Mouse (Mus musculus) liver, postnatal 0 days (tissue): ENCODE results near the gene Olfr157. TPM values are rescaled to one million over a fixed set of nuclear protein-coding genes. Genes with fewer than 3 reads are reported as not detected.
"Not testable (repeated sequence)": the region's sequence is repeated elsewhere in the genome, so short reads cannot be mapped to it uniquely, and the experiment has no call there.

Experiments used
- ATAC-seq: fragments of 200-750 bp; cut with Nextera tagmentation; 2 replicates; pipeline ENCODE4 v1.8.0; 2017; ENCODE audit warnings: mild to moderate bottlenecking, moderate library complexity
- DNase-seq: peaks from one replicate; pipeline ENCODE4 v3.0.0-alpha.2; 2016
- H3K27ac ChIP-seq: fragments of 300-500 bp; sonication (generic); 2 replicates; pipeline ENCODE4 v1.5.1; 2014; ENCODE audit warnings: antibody characterized with exemption, moderate library complexity, mild to moderate bottlenecking, low read depth
- H3K27me3 ChIP-seq: fragments of 300-500 bp; sonication (generic); 2 replicates; pipeline ENCODE4 v1.6.1; 2014; ENCODE audit warnings: low read length, control low read depth, mixed read lengths; ENCODE audit not compliant: insufficient read depth
- H3K36me3 ChIP-seq: fragments of 300-500 bp; sonication (generic); replicated peaks from 2 replicates; pipeline ENCODE4 v1.6.1; 2014; ENCODE audit warnings: mild to moderate bottlenecking, control low read depth, low read length, moderate library complexity, mixed read lengths; ENCODE audit not compliant: insufficient read depth
- H3K4me1 ChIP-seq: fragments of 300-500 bp; sonication (generic); 2 replicates; pipeline ENCODE4 v1.6.1; 2014; ENCODE audit warnings: antibody characterized with exemption, mild to moderate bottlenecking, control low read depth; ENCODE audit not compliant: insufficient read depth
- H3K4me2 ChIP-seq: fragments of 300-500 bp; sonication (generic); 2 replicates; pipeline ENCODE4 v1.6.1; 2014; ENCODE audit warnings: low read depth, mild to moderate bottlenecking, low read length, moderate library complexity, mixed read lengths
- H3K4me3 ChIP-seq: fragments of 300-500 bp; sonication (generic); 2 replicates; pipeline ENCODE4 v1.5.1; 2014; ENCODE audit warnings: low read depth, low read length
- H3K9ac ChIP-seq: fragments of 300-500 bp; sonication (generic); replicated peaks from 2 replicates; pipeline ENCODE4 v1.6.1; 2014; ENCODE audit warnings: mild to moderate bottlenecking, moderate library complexity
- H3K9me3 ChIP-seq: fragments of 300-500 bp; sonication (generic); 2 replicates; pipeline ENCODE4 v1.6.1; 2016; ENCODE audit warnings: mild to moderate bottlenecking, control low read depth, low read length, mixed read lengths
- CTCF ChIP-seq: sonication (generic); IDR thresholded peaks from 2 replicates; pipeline ENCODE4 v1.5.1; 2016; ENCODE audit warnings: antibody characterized with exemption, low read depth
- EP300 ChIP-seq: IDR thresholded peaks from 2 replicates; pipeline ENCODE4 v1.6.1; 2016; ENCODE audit warnings: antibody characterized with exemption, low read depth, mild to moderate bottlenecking
- WGBS: fragments of 180-500 bp; shearing (Covaris S2); extraction: QIAGEN DNeasy Blood & Tissue Kit; methylation state at CpG from one replicate; pipeline ENCODE4 v1.1.7; 2014; ENCODE audit not compliant: insufficient replicate concordance; 5-methylcytosine and 5-hydroxymethylcytosine counted together
- polyA plus RNA-seq: library from polyadenylated mRNA; unstranded; fragments of >200 nt; fragmentation: Nextera tagmentation; extraction: Ambion mirVana; gene quantifications from 2 replicates; pipeline ENCODE4 v1.2.1, GENCODE M21; 2015

Gene Olfr157
- polyA plus RNA-seq, 1 experiment from 2014 or later, result not detected

DNA sequence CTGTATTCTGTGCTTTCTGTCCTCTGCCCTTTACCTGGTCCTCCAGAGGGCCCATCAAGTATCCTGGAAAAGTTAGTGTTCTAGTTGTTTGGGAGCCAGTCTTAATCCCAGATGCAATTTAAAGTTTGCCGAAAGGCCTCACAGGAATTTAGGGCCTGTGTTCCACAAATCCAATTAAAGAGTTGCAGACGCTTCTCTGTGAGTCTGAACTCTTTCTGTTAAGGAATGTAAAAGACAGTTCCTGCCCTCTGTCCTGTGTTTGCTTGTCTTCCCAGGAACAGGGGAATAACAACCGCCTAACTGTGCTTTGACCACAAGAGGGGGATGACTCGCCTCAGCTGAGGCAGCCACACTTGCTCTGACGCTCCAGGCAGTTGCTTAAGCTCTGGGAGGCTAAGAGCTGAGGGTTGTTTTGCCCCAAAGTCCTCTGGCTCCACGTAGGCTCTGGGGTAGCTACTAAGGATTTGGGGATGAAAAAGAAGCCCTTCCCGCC is 16.1 kb downstream of the Olfr157 start, which contains the start of gene Olfr156:
Gene Olfr156, minus strand, starts transcription at position 51 of the 493 bp plus-strand sequence.
- Histone ChIP-seq H3K27me3 (no peaks in the 10 kb centered on the region; the same call in 1 of the 2 replicates), H3K4me2 (no peak within 1 kb of the TSS), H3K36me3 (no peaks in the 10 kb centered on the region), H3K9ac (no peak within 1 kb of the TSS), H3K9me3 (no peaks in the 10 kb centered on the region), H3K4me1 (no peaks in the 10 kb centered on the region), H3K4me3 (no peak within 1 kb of the TSS), H3K27ac (no peak within 1 kb of the TSS)
- TF ChIP-seq CTCF (peak; percentile 57), EP300 (no peak)
- DNase-seq, result peak; percentile 18
- no peak for ATAC-seq
- 25% methylated on average over 7 of the region's 7 CpGs for WGBS

DNA sequence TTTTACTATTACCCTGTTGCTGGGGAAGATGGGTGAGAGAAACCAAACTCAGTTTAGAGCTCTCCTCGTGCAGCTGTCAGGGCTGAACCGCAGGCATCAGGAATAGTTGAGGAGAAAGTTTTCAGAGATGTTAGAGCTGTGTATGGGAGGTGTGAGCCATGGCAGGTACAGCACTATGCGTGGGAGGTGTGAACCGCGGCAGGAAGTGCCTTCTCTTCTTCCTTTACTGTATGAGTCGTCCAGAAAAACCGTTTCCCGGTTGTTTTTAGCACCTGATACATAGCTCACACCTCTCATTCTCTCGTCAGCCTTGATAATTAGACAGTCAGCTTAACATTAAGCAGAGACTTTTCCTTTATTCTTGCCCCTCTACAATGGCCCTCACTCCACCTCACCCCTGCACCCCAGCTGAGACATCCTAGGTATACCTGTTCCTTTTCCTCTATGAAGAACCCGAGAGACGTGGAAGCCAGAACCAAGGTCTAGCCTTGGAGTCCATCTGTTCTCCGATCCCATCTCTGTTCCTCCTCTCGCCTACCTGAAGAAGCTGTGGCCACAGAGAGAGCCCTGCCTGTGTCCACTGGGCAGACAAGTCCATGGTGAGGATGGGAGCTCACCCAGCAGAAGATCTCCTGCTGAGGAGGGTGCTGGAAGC is 17.0 kb downstream of the Olfr157 start:
- ATAC-seq (no peak), DNase-seq (peak; percentile 6)
- H3K4me3 ChIP-seq, result no peak overlapping the region
- no peak overlapping the region for H3K27ac ChIP-seq
- no peaks in the 10 kb centered on the region; the same call in 1 of the 2 replicates for H3K27me3 ChIP-seq
- no peak overlapping the region for H3K9ac ChIP-seq
- H3K36me3 ChIP-seq, result no peaks in the 10 kb centered on the region
- H3K4me2 ChIP-seq, result no peak overlapping the region
- TF ChIP-seq EP300 (no peak), CTCF (no peak)
- H3K9me3 ChIP-seq, result no peaks in the 10 kb centered on the region
- no peaks in the 10 kb centered on the region for H3K4me1 ChIP-seq
- WGBS, result 67% methylated on average over 13 of the region's 13 CpGs

DNA sequence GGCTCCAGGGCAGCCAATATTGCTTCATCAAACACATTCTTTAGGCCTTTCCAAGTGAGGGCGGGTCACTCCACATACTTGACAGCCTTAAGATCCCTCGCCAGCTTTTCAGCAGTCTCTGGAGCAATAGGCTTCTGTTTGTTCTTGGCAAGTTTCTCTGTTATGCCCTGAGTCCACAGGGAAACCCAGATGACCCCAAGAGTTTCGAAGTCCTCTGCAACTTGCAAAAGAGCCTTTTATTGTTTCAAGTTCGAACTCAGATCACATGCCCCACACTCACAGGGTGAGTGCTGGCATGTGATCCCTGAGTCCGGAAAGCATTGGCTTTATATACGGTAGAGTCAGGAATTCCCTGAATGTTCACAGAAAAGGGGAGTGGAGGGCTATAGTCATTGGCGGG is 41.1 kb downstream of the Olfr157 start:
- DNase-seq (no peak), ATAC-seq (no peak)
- no peaks in the 10 kb centered on the region for H3K27me3 ChIP-seq
- 61% methylated on average over 7 of the region's 7 CpGs for WGBS
- TF ChIP-seq CTCF (no peak), EP300 (no peak)
- H3K27ac ChIP-seq, result no peak overlapping the region
- no peaks in the 10 kb centered on the region; the same call in 1 of the 2 replicates for H3K9me3 ChIP-seq
- H3K4me1 ChIP-seq, result no peaks in the 10 kb centered on the region
- H3K4me3 ChIP-seq, result no peak overlapping the region
- H3K36me3 ChIP-seq, result no peaks in the 10 kb centered on the region
- H3K4me2 ChIP-seq, result no peak overlapping the region
- no peak overlapping the region for H3K9ac ChIP-seq

DNA sequence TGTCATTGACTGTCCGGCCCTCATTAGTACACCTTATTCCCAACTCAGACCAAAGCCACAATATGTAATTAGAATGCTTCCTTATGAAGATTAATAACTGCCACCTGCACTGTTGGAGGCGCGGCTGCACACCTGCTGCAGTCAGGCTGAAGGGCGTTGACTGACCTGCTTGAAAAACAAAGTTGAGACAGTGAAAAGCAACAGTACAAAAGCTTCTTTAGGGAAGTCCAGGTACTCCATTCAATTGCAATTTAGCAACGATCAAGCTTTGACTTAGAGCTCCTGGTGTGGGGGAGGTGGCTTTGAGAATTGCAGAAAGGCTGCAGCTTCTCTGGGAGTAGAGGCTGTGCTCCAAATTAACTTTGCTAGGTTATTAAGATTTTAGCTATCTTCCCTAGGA is 44.2 kb downstream of the Olfr157 start:
- H3K9ac ChIP-seq, H3K4me2 ChIP-seq, H3K27ac ChIP-seq, H3K4me1 ChIP-seq, H3K36me3 ChIP-seq, ATAC-seq, DNase-seq, H3K4me3 ChIP-seq, H3K9me3 ChIP-seq, H3K27me3 ChIP-seq: not testable (repeated sequence)
- WGBS, result 76% methylated on average over 5 of the region's 5 CpGs

DNA sequence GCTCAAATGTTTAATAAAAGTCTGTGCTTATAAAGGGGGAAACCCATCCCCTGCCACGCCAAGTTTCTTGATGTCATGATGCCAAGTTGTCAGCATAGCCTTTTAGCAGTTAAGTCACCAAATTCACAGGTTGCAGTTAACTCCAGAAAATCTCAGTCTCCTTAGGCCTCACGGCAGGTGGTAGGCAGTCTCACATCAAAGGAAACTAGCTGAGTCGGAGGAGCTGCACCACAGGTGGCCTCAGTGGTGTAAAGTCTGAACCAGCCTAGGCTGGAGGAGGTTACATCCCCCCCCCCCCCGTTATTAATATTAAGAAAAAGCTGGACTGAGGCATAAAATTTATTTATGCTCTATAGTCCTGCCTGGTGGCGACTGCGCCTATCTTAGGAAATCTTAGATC is 44.7 kb downstream of the Olfr157 start:
- Histone ChIP-seq H3K27me3 (no peaks in the 10 kb centered on the region), H3K27ac (no peak overlapping the region), H3K4me2 (no peak overlapping the region), H3K4me1 (no peaks in the 10 kb centered on the region), H3K9ac (no peak overlapping the region), H3K4me3 (no peak overlapping the region), H3K36me3 (no peaks in the 10 kb centered on the region), H3K9me3 (no peaks in the 10 kb centered on the region)
- ATAC-seq, result no peak
- TF ChIP-seq CTCF (no peak), EP300 (no peak)
- no peak for DNase-seq
- 63% methylated on average over 6 of the region's 6 CpGs for WGBS

Other genes starting within 250 kb of the Olfr157 start
- gene Npr2, start 208.3 kb downstream of the Olfr157 start, polyA plus RNA-seq, result 0.54 and 0.82 TPM in 2 replicates
- not detected in 2 replicates for gene Spag8, start 186.6 kb downstream of the Olfr157 start, polyA plus RNA-seq
- 159 and 186 TPM in 2 replicates for gene Hint2, start 183.7 kb downstream of the Olfr157 start, polyA plus RNA-seq
- gene Tmem8b, start 171.2 kb downstream of the Olfr157 start, polyA plus RNA-seq, result 0.29 and 0.33 TPM in 2 replicates
- 1.7 and 1.8 TPM in 2 replicates for gene Fam221b, start 171.1 kb downstream of the Olfr157 start, polyA plus RNA-seq
- not detected in 2 replicates for gene Olfr70, start 139.4 kb downstream of the Olfr157 start, polyA plus RNA-seq
- gene Olfr71, start 129.9 kb downstream of the Olfr157 start, polyA plus RNA-seq, result not detected in 2 replicates
- gene Hrct1, start 113.0 kb downstream of the Olfr157 start, polyA plus RNA-seq, result 0.40 and 0.50 TPM in 2 replicates
- 0.07 and 0.13 TPM in 2 replicates for gene Spaar, start 110.2 kb downstream of the Olfr157 start, polyA plus RNA-seq
- not detected in 2 replicates for gene Olfr159, start 69.2 kb downstream of the Olfr157 start, polyA plus RNA-seq
- gene Olfr156, start 16.3 kb downstream of the Olfr157 start, polyA plus RNA-seq, result not detected in 2 replicates
- gene Olfr155, start 11.4 kb upstream of the Olfr157 start, polyA plus RNA-seq, result not detected in 2 replicates
- gene Reck, start 35.3 kb upstream of the Olfr157 start, polyA plus RNA-seq, result 1.8 and 2.3 TPM in 2 replicates
- 19.4 and 20.4 TPM in 2 replicates for gene Glipr2, start 117.2 kb upstream of the Olfr157 start, polyA plus RNA-seq
- gene Ccin, start 143.3 kb upstream of the Olfr157 start, polyA plus RNA-seq, result not detected in 2 replicates
- gene Clta, start 164.3 kb upstream of the Olfr157 start, polyA plus RNA-seq, result 136 and 144 TPM in 2 replicates
- gene Gne, start 244.0 kb upstream of the Olfr157 start, polyA plus RNA-seq, result 47.5 and 49.5 TPM in 2 replicates